Mouse (Mus musculus): ENCODE measurements around the gene Fam187b. TPM values are rescaled to one million over a fixed set of nuclear protein-coding genes. Genes with fewer than 3 reads are reported as not detected.

The Fam187b gene
- polyA plus RNA-seq, 1 experiment from 2014 or later: 0.60 TPM

- 92% methylated on average over 16 of the region's 16 CpGs for WGBS
- Histone ChIP-seq H3K27ac (ENCODE audit: poor library complexity, severe bottlenecking) (no peak overlapping the region), H3K4me1 (replicated peaks) (peaks cover 10% of the 10 kb centered on the region), H3K4me2 (no peak overlapping the region), H3K36me3 (peaks cover 67% of the 10 kb centered on the region), H3K27me3 (replicated peaks) (no peaks in the 10 kb centered on the region), H3K9ac (no peak overlapping the region), H3K4me3 (no peak overlapping the region), H3K9me3 (replicated peaks) (no peaks in the 10 kb centered on the region)
- no peak for ATAC-seq (ENCODE audit: insufficient number of reproducible peaks, low FRiP score)
Observed at GRCm38 (mm10) chr7:30952441-30953265, 20.9 kb upstream of the Fam187b start.

GRCm38 (mm10) chr7:30953459-30953858 lies 20.1 kb upstream of the Fam187b start:
- H3K27ac ChIP-seq (ENCODE audit: poor library complexity, severe bottlenecking): no peak overlapping the region
- peaks cover 67% of the 10 kb centered on the region for H3K36me3 ChIP-seq
- ATAC-seq (ENCODE audit: insufficient number of reproducible peaks, low FRiP score): no peak
- H3K4me2 ChIP-seq: no peak overlapping the region
- H3K27me3 ChIP-seq (replicated peaks): no peaks in the 10 kb centered on the region
- H3K9me3 ChIP-seq (replicated peaks): no peaks in the 10 kb centered on the region
- no peak overlapping the region for H3K4me3 ChIP-seq
- peaks cover 17% of the 10 kb centered on the region for H3K4me1 ChIP-seq (replicated peaks)
- WGBS: 82% methylated on average over 6 of the region's 6 CpGs
- no peak overlapping the region for H3K9ac ChIP-seq

- peaks cover 68% of the 10 kb centered on the region for H3K36me3 ChIP-seq
- no peaks in the 10 kb centered on the region for H3K9me3 ChIP-seq (replicated peaks)
- 82% methylated on average over 3 of the region's 3 CpGs for WGBS
- no peak overlapping the region for H3K4me2 ChIP-seq
- no peak overlapping the region for H3K4me3 ChIP-seq
- no peaks in the 10 kb centered on the region for H3K27me3 ChIP-seq (replicated peaks)
- no peak overlapping the region for H3K27ac ChIP-seq (ENCODE audit: poor library complexity, severe bottlenecking)
- no peak for ATAC-seq (ENCODE audit: insufficient number of reproducible peaks, low FRiP score)
- no peak overlapping the region for H3K9ac ChIP-seq
- peaks cover 19% of the 10 kb centered on the region for H3K4me1 ChIP-seq (replicated peaks)
Observed at GRCm38 (mm10) chr7:30954036-30954435, 19.6 kb upstream of the Fam187b start.

GRCm38 (mm10) chr7:30954971-30955520 lies 18.5 kb upstream of the Fam187b start:
- Histone ChIP-seq H3K9me3 (replicated peaks) (no peaks in the 10 kb centered on the region), H3K9ac (peak overlapping the region; percentile 100; the same call in 1 of the 2 replicates), H3K4me1 (replicated peaks) (peaks cover 19% of the 10 kb centered on the region), H3K4me3 (peak overlapping the region; percentile 97), H3K27me3 (replicated peaks) (no peaks in the 10 kb centered on the region), H3K4me2 (peak overlapping the region; percentile 89), H3K36me3 (peaks cover 62% of the 10 kb centered on the region), H3K27ac (ENCODE audit: poor library complexity, severe bottlenecking) (no peak overlapping the region)
- 89% methylated on average over 12 of the region's 12 CpGs for WGBS
- no peak for ATAC-seq (ENCODE audit: insufficient number of reproducible peaks, low FRiP score)

- under 1% methylated on average over 52 of the region's 64 CpGs for WGBS
- no peaks in the 10 kb centered on the region for H3K27me3 ChIP-seq (replicated peaks)
- H3K4me2 ChIP-seq: peak overlapping the region; percentile 89
- peaks cover 19% of the 10 kb centered on the region for H3K4me1 ChIP-seq (replicated peaks)
- H3K9ac ChIP-seq: peak overlapping the region; percentile 100
- H3K27ac ChIP-seq (ENCODE audit: poor library complexity, severe bottlenecking): peak overlapping the region; percentile 98
- H3K36me3 ChIP-seq: peaks cover 55% of the 10 kb centered on the region
- no peaks in the 10 kb centered on the region for H3K9me3 ChIP-seq (replicated peaks)
- ATAC-seq (ENCODE audit: insufficient number of reproducible peaks, low FRiP score): peak; percentile 83
- H3K4me3 ChIP-seq: peak overlapping the region; percentile 97
Observed at GRCm38 (mm10) chr7:30955584-30956356, 17.8 kb upstream of the Fam187b start.

- H3K27ac ChIP-seq (ENCODE audit: poor library complexity, severe bottlenecking): peak overlapping the region; percentile 98
- no peaks in the 10 kb centered on the region for H3K9me3 ChIP-seq (replicated peaks)
- peak overlapping the region; percentile 100 for H3K9ac ChIP-seq
- H3K4me1 ChIP-seq (replicated peaks): peaks cover 19% of the 10 kb centered on the region
- WGBS: 0% methylated on average over 36 of the region's 49 CpGs
- peak; percentile 58 for ATAC-seq (ENCODE audit: insufficient number of reproducible peaks, low FRiP score)
- peaks cover 49% of the 10 kb centered on the region for H3K36me3 ChIP-seq
- H3K4me2 ChIP-seq: peak overlapping the region; percentile 89
- peak overlapping the region; percentile 97 for H3K4me3 ChIP-seq
- H3K27me3 ChIP-seq (replicated peaks): no peaks in the 10 kb centered on the region
Observed at GRCm38 (mm10) chr7:30956357-30956751, 17.2 kb upstream of the Fam187b start.

GRCm38 (mm10) chr7:30956756-30957366 lies 16.7 kb upstream of the Fam187b start, which contains the start of gene Usf2:
Gene Usf2 (minus strand): TSS chr7:30956803.
- H3K27ac ChIP-seq (ENCODE audit: poor library complexity, severe bottlenecking): peak within 1 kb of the TSS; percentile 98
- H3K4me3 ChIP-seq: peak within 1 kb of the TSS; percentile 97
- peaks cover 45% of the 10 kb centered on the region for H3K36me3 ChIP-seq
- peak within 1 kb of the TSS; percentile 89 for H3K4me2 ChIP-seq
- H3K4me1 ChIP-seq (replicated peaks): peaks cover 19% of the 10 kb centered on the region
- ATAC-seq (ENCODE audit: insufficient number of reproducible peaks, low FRiP score): peak; percentile 65
- H3K27me3 ChIP-seq (replicated peaks): no peaks in the 10 kb centered on the region
- WGBS: 4% methylated on average over 49 of the region's 82 CpGs
- H3K9me3 ChIP-seq (replicated peaks): no peaks in the 10 kb centered on the region
- peak within 1 kb of the TSS; percentile 100 for H3K9ac ChIP-seq

GRCm38 (mm10) chr7:30957367-30957783 lies 16.2 kb upstream of the Fam187b start:
- H3K27me3 ChIP-seq (replicated peaks): no peaks in the 10 kb centered on the region
- H3K9me3 ChIP-seq (replicated peaks): no peaks in the 10 kb centered on the region
- H3K4me2 ChIP-seq: peak overlapping the region; percentile 89
- H3K36me3 ChIP-seq: peaks cover 40% of the 10 kb centered on the region
- peak overlapping the region; percentile 97 for H3K4me3 ChIP-seq
- H3K27ac ChIP-seq (ENCODE audit: poor library complexity, severe bottlenecking): peak overlapping the region; percentile 98
- WGBS: under 1% methylated on average over 42 of the region's 43 CpGs
- peak overlapping the region; percentile 100 for H3K9ac ChIP-seq
- ATAC-seq (ENCODE audit: insufficient number of reproducible peaks, low FRiP score): peak; percentile 78
- peaks cover 24% of the 10 kb centered on the region for H3K4me1 ChIP-seq (replicated peaks)

- peak overlapping the region; percentile 89 for H3K4me2 ChIP-seq
- no peaks in the 10 kb centered on the region for H3K27me3 ChIP-seq (replicated peaks)
- WGBS: 77% methylated on average over 28 of the region's 28 CpGs
- H3K27ac ChIP-seq (ENCODE audit: poor library complexity, severe bottlenecking): peak overlapping the region; percentile 98
- peak overlapping the region; percentile 100 for H3K9ac ChIP-seq
- peaks cover 31% of the 10 kb centered on the region for H3K36me3 ChIP-seq
- peak overlapping the region; percentile 97 for H3K4me3 ChIP-seq
- H3K9me3 ChIP-seq (replicated peaks): no peaks in the 10 kb centered on the region
- ATAC-seq (ENCODE audit: insufficient number of reproducible peaks, low FRiP score): no peak
- peaks cover 25% of the 10 kb centered on the region for H3K4me1 ChIP-seq (replicated peaks)
Observed at GRCm38 (mm10) chr7:30958109-30958865, 15.3 kb upstream of the Fam187b start.

GRCm38 (mm10) chr7:30958866-30959487 lies 14.6 kb upstream of the Fam187b start:
- no peaks in the 10 kb centered on the region for H3K9me3 ChIP-seq (replicated peaks)
- no peak for ATAC-seq (ENCODE audit: insufficient number of reproducible peaks, low FRiP score)
- H3K4me1 ChIP-seq (replicated peaks): peaks cover 29% of the 10 kb centered on the region
- no peaks in the 10 kb centered on the region for H3K27me3 ChIP-seq (replicated peaks)
- H3K27ac ChIP-seq (ENCODE audit: poor library complexity, severe bottlenecking): no peak overlapping the region
- no peak overlapping the region for H3K4me3 ChIP-seq
- no peak overlapping the region for H3K4me2 ChIP-seq
- WGBS: 96% methylated on average over 9 of the region's 9 CpGs
- peaks cover 24% of the 10 kb centered on the region for H3K36me3 ChIP-seq
- H3K9ac ChIP-seq: no peak overlapping the region
